Comparison of ENCODE assay signal across 8 mouse cellular contexts in the genomic region with DNA sequence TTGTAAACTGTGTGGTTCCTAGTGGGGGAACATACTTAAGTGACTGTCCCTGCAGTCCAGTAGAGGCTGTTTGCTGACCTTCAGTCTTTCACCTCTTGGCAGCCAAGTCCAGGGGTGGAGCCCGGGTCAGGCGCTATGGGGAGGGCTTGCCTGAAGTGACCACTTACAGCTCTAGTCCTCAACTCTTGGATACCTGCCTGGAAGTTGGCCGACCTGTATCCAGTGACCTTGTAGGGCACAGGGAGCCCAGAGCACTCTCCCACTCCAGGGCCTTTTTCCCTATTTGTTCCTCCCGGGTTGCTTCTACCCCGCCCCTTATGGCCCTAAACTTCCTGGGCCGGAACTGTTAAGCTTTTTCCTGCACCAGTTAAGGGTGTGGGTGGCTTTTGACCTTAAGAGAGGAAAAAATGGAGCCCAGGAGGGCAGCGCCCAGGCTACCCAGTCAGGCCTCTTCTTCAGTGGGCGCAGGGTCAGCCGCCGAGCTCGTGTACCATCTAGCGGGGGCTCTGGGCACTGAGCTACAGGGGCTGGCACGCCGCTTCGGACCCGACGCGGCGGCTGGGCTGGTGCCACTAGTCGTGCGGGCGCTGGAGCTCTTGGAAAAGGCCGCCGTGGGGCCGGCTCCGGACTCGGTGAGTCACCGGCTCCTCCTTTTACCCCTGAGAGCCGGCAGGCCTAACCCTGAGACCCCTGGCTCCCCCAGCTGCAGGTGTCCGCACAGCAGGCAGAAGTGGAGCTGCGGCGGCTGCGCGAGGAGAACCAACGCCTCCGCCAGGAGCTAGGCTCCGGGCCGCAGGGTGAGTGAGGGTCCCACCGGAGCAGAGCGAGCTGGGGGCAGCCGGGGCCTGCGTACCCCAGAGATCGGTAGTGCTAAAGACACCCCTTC. TPM values are rescaled to one million over a fixed set of nuclear protein-coding genes. Genes with fewer than 3 reads are reported as not detected.
DNase-seq lines count a peak whose midpoint lies in the region; ATAC-seq and TF ChIP-seq lines count a peak whose summit lies in the region.

Gene Rilp, plus strand, starts transcription at position 354 of the 886 bp plus-strand sequence.

- H3K27me3 ChIP-seq in cerebellum, adult 2 months (ENCODE audit: control insufficient read depth, insufficient read depth, low read length): no peaks in the 10 kb centered on the region
- no peaks in the 10 kb centered on the region for H3K27me3 ChIP-seq in stomach, embryonic 14.5 days (ENCODE audit: control insufficient read depth, insufficient read depth, low read length)

- H3K4me3 ChIP-seq in cerebellum, adult 2 months (replicated peaks; ENCODE audit: insufficient read depth, low read depth, low read length): peak within 1 kb of the TSS; percentile 62
- H3K4me3 ChIP-seq in macrophage (ENCODE audit: inconsistent target): peak within 1 kb of the TSS; percentile 25
- peak within 1 kb of the TSS; percentile 46 for H3K4me3 ChIP-seq in stomach, embryonic 14.5 days (ENCODE audit: low read depth, low read length)

- H3K9ac ChIP-seq in stomach, embryonic 14.5 days (replicated peaks; ENCODE audit: low read depth, low read length): peak within 1 kb of the TSS; percentile 22

- ATAC-seq in stomach, embryonic 14.5 days (ENCODE audit: insufficient number of reproducible peaks, insufficient read depth, low FRiP score, low read depth): peak; percentile 85

- H3K4me2 ChIP-seq in stomach, embryonic 14.5 days (replicated peaks; ENCODE audit: low read depth, low read length): peak within 1 kb of the TSS; percentile 96

- TF ChIP-seq POLR2A in cerebellum, adult 2 months (IDR thresholded peaks at IDR 0.05; ENCODE audit: borderline replicate concordance, insufficient read depth, low read length): no peak

- peak; percentile 32 to 37 for DNase-seq in left cerebral cortex, adult 8-10 months (ENCODE audit: low spot score in 2 of 2)
- DNase-seq in left cerebral cortex, adult 11 months (ENCODE audit: low spot score): no peak
- DNase-seq in cerebellum, adult 2 months: peak in 1 of 2 experiments; percentile 66
- DNase-seq in forelimb bud, embryonic 11.5 days (ENCODE audit: low read depth, low spot score): peak; percentile 48
- DNase-seq in heart, postnatal 4 days: peak; percentile 88
- peak; percentile 72 to 78 for DNase-seq in layer of hippocampus, postnatal 10 days (ENCODE audit: low spot score in 2 of 2)

- 2% methylated on average over 43 of the region's 43 CpGs for WGBS in cerebellum, adult 2 months
- 3% methylated on average over 40 of the region's 43 CpGs for whole genome bisulfite sequencing in macrophage (ENCODE audit: missing documents)
- WGBS in stomach, embryonic 14.5 days: 3% methylated on average over 43 of the region's 43 CpGs

- H3K79me2 ChIP-seq in macrophage (ENCODE audit: inconsistent target): no peaks in the 10 kb centered on the region

- H3K27ac ChIP-seq in cerebellum, adult 2 months (ENCODE audit: insufficient read depth, low read length): peak within 1 kb of the TSS; percentile 30
- peak within 1 kb of the TSS; percentile 59 for H3K27ac ChIP-seq in macrophage
- H3K27ac ChIP-seq in stomach, embryonic 14.5 days (ENCODE audit: low read length): peak within 1 kb of the TSS; percentile 64; the same call in 1 of the 2 replicates

- no peak for TF ChIP-seq CTCF in cerebellum, adult 2 months (IDR thresholded peaks at IDR 0.05; ENCODE audit: borderline replicate concordance, insufficient read depth, low read depth, low read length)

- peaks cover 4% of the 10 kb centered on the region; the same call in 1 of the 2 replicates for H3K4me1 ChIP-seq in cerebellum, adult 2 months (ENCODE audit: control insufficient read depth, insufficient read depth, low read length)
- peaks cover 16% of the 10 kb centered on the region for H3K4me1 ChIP-seq in stomach, embryonic 14.5 days (ENCODE audit: control insufficient read depth, insufficient read depth, low read length)

- H3K9me3 ChIP-seq in stomach, embryonic 14.5 days (ENCODE audit: control insufficient read depth, low read depth, low read length): no peaks in the 10 kb centered on the region

- H3K36me3 ChIP-seq in macrophage (ENCODE audit: inconsistent target): peaks cover 27% of the 10 kb centered on the region
- H3K36me3 ChIP-seq in stomach, embryonic 14.5 days (ENCODE audit: control insufficient read depth, insufficient read depth, low read length): peaks cover 42% of the 10 kb centered on the region

RNA-seq across cellular contexts. Expression of gene Rilp, which starts in this region (rescaled TPM):
- total RNA-seq in left cerebral cortex, adult 8-10 months (2022): 1 to 10 TPM; 1.7 to 2.4 (median 2.1) TPM
- 5.4 and 5.7 TPM in 2 replicates for polyA plus RNA-seq in cerebellum, adult 2 months (2012; rRNA removed)
- total RNA-seq in heart, postnatal 4 days (2021): 10 to 100 TPM; 24.5 to 24.7 TPM
- total RNA-seq in layer of hippocampus, postnatal 10 days (2021): 1 to 10 TPM; 3.6 to 4.0 TPM
- 10 to 100 TPM in 15 of 26 experiments, 1 to 10 TPM in 11; 3.7 to 22.4 (median 10.8) TPM for total RNA-seq in macrophage (2018; cell fraction: chromatin; rRNA removed)
- total RNA-seq in macrophage (2018; cell fraction: cytosol; rRNA removed): 1 to 10 TPM; 4.2 to 7.6 (median 6.1) TPM
- total RNA-seq in macrophage (2018; cell fraction: nucleus; rRNA removed): 10 to 100 TPM in 9 of 26 experiments, 1 to 10 TPM in 17; 3.4 to 18.3 (median 7.3) TPM
- 6.6 to 7.4 TPM (median 7.1 TPM) in 3 replicates for polyA plus RNA-seq in macrophage (2018)
- 0.32 and 0.60 TPM in 2 replicates for polyA plus RNA-seq in stomach, embryonic 14.5 days (2014; fragmentation: Nextera tagmentation; extraction: Ambion mirVana)

Comparison
In these comparisons a context has a peak if more than half of its experiments do, and no peak if none do; other contexts are left out.
1. RNA of gene Rilp (total RNA-seq): 24.5 to 24.7 TPM in heart, postnatal 4 days; 3.6 to 4.0 TPM in layer of hippocampus, postnatal 10 days and 1.7 to 2.4 TPM in left cerebral cortex, adult 8-10 months; every median in the first group is over 4 times any median in the second.
2. Peak in ATAC-seq, H3K4me3 ChIP-seq, H3K27ac ChIP-seq, H3K9ac ChIP-seq and H3K4me2 ChIP-seq in stomach, embryonic 14.5 days; RNA of the gene not detected or under 1 TPM.
3. Peak in every context shown above with its lines, with median percentiles within 50 percentile points of each other: H3K27ac ChIP-seq and H3K4me3 ChIP-seq.